Comparison of ENCODE assay signal across 28 mouse cellular contexts in genomic region chr16:51650683-51651082, GRCm38 (mm10).
"Had no signal": no experiment of that assay in that cellular context is flagged by ENCODE, and none has a peak within 500 bp of the region (broad histone marks: within the 10 kb centered on the region; RNA-seq: fewer than 3 reads in every experiment).

No protein-coding gene starts in this region.

- H3K4me3 ChIP-seq: heart, adult 2 months; heart, embryonic 13.5 days; heart, embryonic 15.5 days; hindbrain, embryonic 10.5 days; hindbrain, embryonic 12.5 days; intestine, embryonic 15.5 days; layer of hippocampus, adult 2 months; limb, embryonic 13.5 days; limb, embryonic 15.5 days; liver, embryonic 12.5 days had no signal

- H3K4me1 ChIP-seq: heart, embryonic 13.5 days; heart, embryonic 15.5 days; hindbrain, embryonic 10.5 days; hindbrain, embryonic 12.5 days; intestine, embryonic 15.5 days; limb, embryonic 13.5 days; limb, embryonic 15.5 days; liver, embryonic 12.5 days had no signal

- H3K27me3 ChIP-seq: heart, embryonic 13.5 days; heart, embryonic 15.5 days; hindbrain, embryonic 12.5 days; intestine, embryonic 15.5 days; limb, embryonic 13.5 days; limb, embryonic 15.5 days; liver, embryonic 12.5 days had no signal

- H3K36me3 ChIP-seq: heart, embryonic 13.5 days; heart, embryonic 15.5 days; hindbrain, embryonic 10.5 days; hindbrain, embryonic 12.5 days; intestine, embryonic 15.5 days; limb, embryonic 13.5 days; limb, embryonic 15.5 days; liver, embryonic 12.5 days had no signal

- H3K9me3 ChIP-seq: heart, embryonic 13.5 days; heart, embryonic 15.5 days; hindbrain, embryonic 10.5 days; hindbrain, embryonic 12.5 days; intestine, embryonic 15.5 days; limb, embryonic 13.5 days; limb, embryonic 15.5 days; liver, embryonic 12.5 days had no signal

- H3K4me2 ChIP-seq: heart, embryonic 11.5 days; heart, embryonic 13.5 days; heart, embryonic 15.5 days; hindbrain, embryonic 12.5 days; hindbrain, embryonic 14.5 days; intestine, embryonic 15.5 days; limb, embryonic 13.5 days; limb, embryonic 15.5 days; liver, embryonic 12.5 days had no signal

- ATAC-seq: hindbrain, embryonic 16.5 days; inflammation-experienced regulatory T-cells, adult 6 months; intestine, embryonic 15.5 days; intestine, postnatal 0 days; liver, embryonic 12.5 days had no signal

- DNase-seq: gastrocnemius, postnatal 14 days; gastrocnemius, postnatal 36 days; heart, adult 11 months; heart, adult 2 months; heart, postnatal 14 days; heart, postnatal 36 days; kidney, adult 18-20 months; kidney, adult 8-10 months; kidney, postnatal 10 days; kidney, postnatal 25 days; kidney, postnatal 4 days; layer of hippocampus, postnatal 36 days; left cerebral cortex, postnatal 4 days had no signal

- H3K9ac ChIP-seq: heart, embryonic 13.5 days; heart, embryonic 15.5 days; hindbrain, embryonic 12.5 days; hindbrain, embryonic 14.5 days; intestine, embryonic 15.5 days; limb, embryonic 13.5 days; limb, embryonic 15.5 days; liver, embryonic 12.5 days; liver, embryonic 14.5 days had no signal

- H3K27ac ChIP-seq: heart, adult 2 months; heart, embryonic 13.5 days; heart, embryonic 15.5 days; hindbrain, embryonic 10.5 days; hindbrain, embryonic 12.5 days; hindbrain, embryonic 14.5 days; intestine, embryonic 15.5 days; layer of hippocampus, adult 2 months; limb, embryonic 13.5 days; limb, embryonic 15.5 days; liver, embryonic 12.5 days; liver, embryonic 14.5 days had no signal
